Mouse (Mus musculus) midbrain, embryonic 11.5 days (tissue): ENCODE measurements at regions not wholly inside any gene's neighbourhood (a gene's known extent, or its start where the extent isn't known, plus 50 kb on each side); places are given as distances from the start of the nearest gene placed in this dataset.

Experiments
- ATAC-seq: fragments of 200-750 bp; cut with Nextera tagmentation; 2 replicates; pipeline ENCODE4 v1.8.0; 2017; ENCODE audit warnings: moderate TSS enrichment, moderate library complexity; ENCODE audit not compliant: low FRiP score
- DNase-seq: peaks from one replicate; pipeline ENCODE4 v3.0.0; 2015; ENCODE audit warnings: low spot score; ENCODE audit errors: missing footprints
- H3K27ac ChIP-seq: fragments of 300-500 bp; sonication (generic); 2 replicates; pipeline ENCODE4 v1.5.1; 2014; ENCODE audit warnings: low read depth, low read length
- H3K27me3 ChIP-seq: fragments of 300-500 bp; sonication (generic); 2 replicates; pipeline ENCODE4 v1.6.1; 2014; ENCODE audit warnings: mild to moderate bottlenecking, low read length, moderate library complexity, mixed read lengths; ENCODE audit not compliant: control insufficient read depth, insufficient read depth
- H3K36me3 ChIP-seq: fragments of 300-500 bp; sonication (generic); 2 replicates; pipeline ENCODE4 v1.6.1; 2014; ENCODE audit warnings: mild to moderate bottlenecking, low read length, moderate library complexity, mixed read lengths; ENCODE audit not compliant: control insufficient read depth, insufficient read depth
- H3K4me1 ChIP-seq: fragments of 300-500 bp; sonication (generic); 2 replicates; pipeline ENCODE4 v1.6.1; 2014; ENCODE audit warnings: low read length; ENCODE audit not compliant: control insufficient read depth, insufficient read depth
- H3K4me2 ChIP-seq: fragments of 300-500 bp; sonication (generic); 2 replicates; pipeline ENCODE4 v1.6.1; 2014; ENCODE audit warnings: mild to moderate bottlenecking, moderate library complexity
- H3K4me3 ChIP-seq: fragments of 300-500 bp; sonication (generic); 2 replicates; pipeline ENCODE4 v1.5.1; 2014; ENCODE audit warnings: low read depth, low read length
- H3K9ac ChIP-seq: fragments of 300-500 bp; sonication (generic); 2 replicates; pipeline ENCODE4 v1.6.1; 2014; ENCODE audit warnings: low read length
- H3K9me3 ChIP-seq: fragments of 300-500 bp; sonication (generic); 2 replicates; pipeline ENCODE4 v1.6.1; 2016; ENCODE audit warnings: low read length; ENCODE audit not compliant: control insufficient read depth
- WGBS: fragments of 180-500 bp; shearing (Covaris S2); extraction: QIAGEN DNeasy Blood & Tissue Kit; methylation state at CpG from one replicate; pipeline ENCODE4 v1.1.7; 2014; 5-methylcytosine and 5-hydroxymethylcytosine counted together

DNA sequence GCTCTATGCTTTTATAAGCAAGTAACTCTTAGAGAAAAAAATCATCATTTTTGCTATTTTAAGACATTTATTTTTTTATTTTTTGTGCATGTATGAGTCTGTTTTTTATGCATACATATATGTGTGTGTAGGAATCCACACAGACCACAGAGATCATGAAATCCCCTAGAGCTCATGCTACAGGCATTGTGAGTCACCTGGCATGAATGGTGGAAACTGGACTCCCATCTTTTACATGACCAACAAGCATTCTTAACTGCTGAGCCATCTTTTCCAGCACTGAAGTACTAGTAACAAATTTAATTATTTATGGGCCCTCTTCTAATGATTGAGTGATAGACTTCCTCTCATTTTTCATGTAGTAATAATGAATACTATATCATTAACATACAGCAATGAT is 2531.8 kb upstream of the Gm6569 start:
- H3K27me3 ChIP-seq: no peaks in the 10 kb centered on the region
- no peaks in the 10 kb centered on the region for H3K4me1 ChIP-seq
- H3K4me2 ChIP-seq: no peak overlapping the region
- H3K9me3 ChIP-seq: no peaks in the 10 kb centered on the region
- H3K27ac ChIP-seq: no peak overlapping the region
- ATAC-seq (no peak), DNase-seq (no peak)
- no peak overlapping the region for H3K4me3 ChIP-seq
- no peak overlapping the region for H3K9ac ChIP-seq
- no peaks in the 10 kb centered on the region for H3K36me3 ChIP-seq

DNA sequence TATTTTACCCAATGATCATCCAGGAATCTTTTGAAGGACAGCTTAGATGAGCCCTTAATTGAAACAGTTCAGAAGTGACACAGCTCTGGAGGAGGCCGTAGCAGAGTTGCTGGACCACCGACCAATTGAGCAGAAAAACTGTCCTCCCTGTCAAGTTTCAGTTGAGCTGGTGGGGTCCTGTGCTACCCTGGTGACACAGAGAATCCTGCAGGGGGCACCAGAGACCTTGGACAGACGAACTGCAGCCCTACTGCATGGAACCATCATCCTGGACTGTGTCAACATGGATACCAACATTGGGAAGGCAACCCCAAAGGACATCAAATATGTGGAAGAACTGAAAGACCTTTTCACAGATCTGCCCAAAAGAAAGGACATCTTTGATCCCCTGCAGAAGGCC is 2524.1 kb upstream of the Gm6569 start:
- 62% methylated on average over 3 of the region's 3 CpGs for WGBS
- no peaks in the 10 kb centered on the region for H3K27me3 ChIP-seq
- no peak overlapping the region for H3K27ac ChIP-seq
- ATAC-seq (no peak), DNase-seq (no peak)
- no peaks in the 10 kb centered on the region for H3K36me3 ChIP-seq
- no peaks in the 10 kb centered on the region for H3K9me3 ChIP-seq
- no peak overlapping the region for H3K4me3 ChIP-seq
- H3K9ac ChIP-seq: no peak overlapping the region
- no peak overlapping the region for H3K4me2 ChIP-seq
- H3K4me1 ChIP-seq: no peaks in the 10 kb centered on the region

DNA sequence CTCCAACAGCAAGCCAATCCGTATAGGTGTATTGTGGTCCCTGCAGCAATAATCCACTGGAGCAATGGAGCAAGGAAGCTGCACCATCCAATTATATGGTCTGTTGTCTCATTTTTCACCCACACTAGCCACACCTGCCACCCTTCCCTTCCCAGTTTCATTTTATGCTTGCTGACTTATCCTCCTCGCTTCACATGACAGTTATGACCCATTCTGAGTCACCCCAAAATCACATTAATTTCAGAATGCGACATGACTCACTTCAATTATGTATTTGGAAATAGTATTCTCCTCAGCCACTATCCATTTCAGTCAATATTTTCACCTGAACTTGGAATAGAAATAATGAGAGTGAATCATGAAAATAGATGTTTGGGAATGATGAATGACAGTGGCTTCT is 2507.8 kb upstream of the Gm6569 start:
- Histone ChIP-seq H3K9ac (no peak overlapping the region), H3K27ac (no peak overlapping the region), H3K4me2 (no peak overlapping the region), H3K36me3 (no peaks in the 10 kb centered on the region), H3K4me1 (no peaks in the 10 kb centered on the region), H3K27me3 (no peaks in the 10 kb centered on the region), H3K4me3 (no peak overlapping the region), H3K9me3 (no peaks in the 10 kb centered on the region)
- 80% methylated on average over 3 of the region's 3 CpGs for WGBS
- DNase-seq (no peak), ATAC-seq (no peak)

DNA sequence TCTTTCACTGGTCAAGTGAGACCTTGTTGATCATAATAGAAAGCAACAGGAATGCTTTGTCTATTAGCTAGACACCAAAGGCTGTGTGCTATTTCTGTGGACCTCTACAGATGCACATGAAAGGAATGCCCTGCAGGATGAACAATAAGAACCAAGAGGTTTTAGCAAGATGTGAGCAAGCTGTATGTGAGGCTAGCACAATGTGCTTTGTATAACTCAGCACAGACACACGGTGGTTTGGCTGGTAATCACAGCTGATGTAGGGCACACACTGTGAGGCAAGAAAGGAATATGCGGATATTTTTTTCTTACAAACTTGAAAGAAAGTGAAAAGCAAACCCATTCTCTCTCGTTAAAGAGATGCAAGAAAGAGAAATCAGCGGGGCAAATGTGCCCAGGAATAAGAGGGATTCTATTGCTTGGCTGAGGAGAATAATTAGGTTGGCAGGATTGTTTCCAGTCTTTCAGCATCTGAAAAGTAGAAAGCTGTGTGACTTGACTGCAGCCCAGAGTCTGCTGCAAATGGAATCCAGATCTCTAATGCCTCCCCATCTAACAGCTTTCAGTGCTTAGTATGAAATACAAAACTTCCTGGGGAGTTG is 2476.1 kb upstream of the Gm6569 start:
- Histone ChIP-seq H3K27ac (no peak overlapping the region), H3K9me3 (no peaks in the 10 kb centered on the region), H3K9ac (no peak overlapping the region), H3K36me3 (no peaks in the 10 kb centered on the region), H3K27me3 (no peaks in the 10 kb centered on the region), H3K4me1 (no peaks in the 10 kb centered on the region), H3K4me2 (no peak overlapping the region), H3K4me3 (no peak overlapping the region)
- ATAC-seq (peak; percentile 55; the same call in 1 of the 2 replicates), DNase-seq (no peak)
- whole genome bisulfite sequencing: 34% methylated on average over 4 of the region's 4 CpGs

DNA sequence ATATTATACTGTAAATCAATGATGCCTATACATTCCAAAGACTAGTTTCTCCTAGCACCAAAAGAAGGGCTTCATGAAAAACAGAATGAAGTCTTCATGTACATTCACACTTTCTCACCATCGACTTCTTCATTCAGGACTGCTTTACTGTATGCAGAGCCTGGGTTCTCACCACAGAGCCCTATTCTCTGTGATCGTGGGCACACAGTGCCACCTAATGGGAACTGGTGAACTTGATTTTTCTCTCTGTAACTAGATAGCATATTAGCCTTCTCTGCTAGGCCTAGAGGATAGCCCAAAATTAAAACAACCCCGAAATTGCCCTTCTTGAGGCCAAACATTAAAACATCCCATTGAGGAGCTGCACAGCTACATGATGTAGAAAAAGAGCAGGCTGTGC is 2458.6 kb upstream of the Gm6569 start:
- Histone ChIP-seq H3K36me3 (no peaks in the 10 kb centered on the region), H3K9ac (no peak overlapping the region), H3K27me3 (no peaks in the 10 kb centered on the region), H3K4me2 (no peak overlapping the region), H3K4me3 (no peak overlapping the region), H3K27ac (no peak overlapping the region), H3K9me3 (no peaks in the 10 kb centered on the region), H3K4me1 (no peaks in the 10 kb centered on the region)
- ATAC-seq (peak; percentile 57; the same call in 1 of the 2 replicates), DNase-seq (no peak)
- 53% methylated on average over 3 of the region's 3 CpGs for WGBS
